Mouse (Mus musculus) CH12.LX (cell line): Measurements from ENCODE around the gene Rrp12. TPM values are rescaled to one million over a fixed set of nuclear protein-coding genes. Genes with fewer than 3 reads are reported as not detected.
A peak's percentile ranks its signal among the peaks of the same experiment; 100 is the strongest.

ENCODE experiments used
- DNase-seq: peaks from one replicate; pipeline ENCODE4 v3.0.0-alpha.2; 2013; ENCODE audit errors: extremely low read depth
- H3K27ac ChIP-seq: 2 replicates; pipeline ENCODE4 v1.5.1; 2012; ENCODE audit warnings: low read depth, mild to moderate bottlenecking, control low read depth, moderate library complexity; ENCODE audit not compliant: insufficient read depth
- H3K27me3 ChIP-seq: replicated peaks from 2 replicates; pipeline ENCODE3; 2012; ENCODE audit warnings: inconsistent platforms
- H3K36me3 ChIP-seq, 2 experiments: replicated peaks in 1 of 2; 2 replicates each; pipeline versions ENCODE3 to v1.6.1; 2012; ENCODE audit warnings: inconsistent platforms in 1 of 2, low read length in 1 of 2, mild to moderate bottlenecking in 1 of 2, mixed read lengths in 1 of 2, moderate library complexity in 1 of 2; ENCODE audit not compliant: control insufficient read depth in 1 of 2, insufficient read depth in 1 of 2
- H3K4me1 ChIP-seq, 2 experiments: 2 replicates each; pipeline ENCODE4 v1.6.1; 2012; ENCODE audit warnings: inconsistent platforms in 1 of 2, moderate library complexity in 1 of 2; ENCODE audit not compliant: insufficient read depth in 2 of 2, control insufficient read depth in 1 of 2
- H3K4me2 ChIP-seq: 2 replicates; pipeline ENCODE4 v1.6.1; 2012; ENCODE audit warnings: low read depth, mild to moderate bottlenecking, control low read depth; ENCODE audit not compliant: poor library complexity, insufficient read depth, severe bottlenecking
- H3K4me3 ChIP-seq, 3 experiments: fragments of 150-350 bp in 1 of 3; sonication (generic) in 1 of 3; replicated peaks in 1 of 3; 2 replicates each; pipeline versions ENCODE3 to v1.5.1; 2011 to 2012; ENCODE audit warnings: low read depth in 2 of 3, low read length in 2 of 3, mild to moderate bottlenecking in 2 of 3, moderate library complexity in 2 of 3, control low read depth in 1 of 3, improper control_type of control experiment in 1 of 3, inconsistent platforms in 1 of 3, mixed read lengths in 1 of 3; ENCODE audit not compliant: poor library complexity in 1 of 3
- H3K79me2 ChIP-seq: replicated peaks from 2 replicates; pipeline ENCODE4 v1.6.1; 2012; ENCODE audit warnings: mild to moderate bottlenecking, moderate library complexity; ENCODE audit not compliant: control insufficient read depth, poor library complexity, insufficient read depth, severe bottlenecking; ENCODE audit errors: extremely low read depth
- H3K9ac ChIP-seq: 2 replicates; pipeline ENCODE4 v1.6.1; 2012; ENCODE audit warnings: low read depth, mild to moderate bottlenecking, control low read depth, moderate library complexity; ENCODE audit not compliant: insufficient read depth
- H3K9me3 ChIP-seq: replicated peaks from 2 replicates; pipeline ENCODE3; 2012; ENCODE audit warnings: low read length, inconsistent platforms, mixed read lengths
- BHLHE40 ChIP-seq: IDR thresholded peaks from 2 replicates; pipeline ENCODE4 v1.6.1; 2011; ENCODE audit warnings: mild to moderate bottlenecking, low read depth, low read length, improper control_type of control experiment
- CHD2 ChIP-seq: IDR thresholded peaks from 2 replicates; pipeline ENCODE4 v1.6.1; 2011; ENCODE audit warnings: low read length, improper control_type of control experiment
- CTCF ChIP-seq, 2 experiments: IDR thresholded peaks in 1 of 2; conservative IDR thresholded peaks in 1 of 2; 2 replicates each; pipeline ENCODE4 v1.5.1; 2011 to 2012; ENCODE audit warnings: low read depth in 2 of 2, low read length in 2 of 2, improper control_type of control experiment in 1 of 2, inconsistent platforms in 1 of 2, mild to moderate bottlenecking in 1 of 2, moderate library complexity in 1 of 2
- E2F4 ChIP-seq: IDR thresholded peaks from 2 replicates; pipeline ENCODE4 v1.6.1; 2011; ENCODE audit warnings: low read depth, low read length, improper control_type of control experiment; ENCODE audit not compliant: insufficient replicate concordance
- EP300 ChIP-seq: IDR thresholded peaks from 2 replicates; pipeline ENCODE4 v1.6.1; 2011; ENCODE audit warnings: low read length, improper control_type of control experiment
- GABPA ChIP-seq: IDR thresholded peaks from 2 replicates; pipeline ENCODE4 v1.6.1; 2012; ENCODE audit warnings: low read depth, low read length, improper control_type of control experiment, inconsistent platforms; ENCODE audit not compliant: insufficient replicate concordance
- IRF4 ChIP-seq: IDR thresholded peaks from 2 replicates; pipeline ENCODE4 v1.6.1; 2014; ENCODE audit warnings: low read depth, mild to moderate bottlenecking, inconsistent platforms, low read length, improper control_type of control experiment
- JUN ChIP-seq: IDR thresholded peaks from 2 replicates; pipeline ENCODE4 v1.6.1; 2011; ENCODE audit warnings: low read depth, mild to moderate bottlenecking, low read length, improper control_type of control experiment, moderate library complexity; ENCODE audit not compliant: insufficient read depth
- JUND ChIP-seq: conservative IDR thresholded peaks from 2 replicates; pipeline ENCODE4 v1.6.1; 2011; ENCODE audit warnings: low read depth, low read length, improper control_type of control experiment
- MAFK ChIP-seq: IDR thresholded peaks from 2 replicates; pipeline ENCODE4 v1.6.1; 2011; ENCODE audit warnings: low read length, improper control_type of control experiment; ENCODE audit not compliant: insufficient replicate concordance
- MAX ChIP-seq: IDR thresholded peaks from 2 replicates; pipeline ENCODE4 v1.6.1; 2011; ENCODE audit warnings: low read length, improper control_type of control experiment
- MAZ ChIP-seq: IDR thresholded peaks from 2 replicates; pipeline ENCODE4 v1.6.1; 2012; ENCODE audit warnings: low read depth, mild to moderate bottlenecking, inconsistent platforms, low read length, improper control_type of control experiment, moderate library complexity
- MXI1 ChIP-seq: IDR thresholded peaks from 2 replicates; pipeline ENCODE4 v1.6.1; 2011; ENCODE audit warnings: mild to moderate bottlenecking, low read depth, low read length, improper control_type of control experiment
- MYC ChIP-seq: IDR thresholded peaks from 2 replicates; pipeline ENCODE4 v1.6.1; 2011; ENCODE audit warnings: low read depth, mild to moderate bottlenecking, improper control_type of control experiment, low read length
- POLR2A ChIP-seq: IDR thresholded peaks from 2 replicates; pipeline ENCODE4 v1.6.1; 2011; ENCODE audit warnings: low read depth, mild to moderate bottlenecking, improper control_type of control experiment, low read length
- POLR2AphosphoS2 ChIP-seq: IDR thresholded peaks from 2 replicates; pipeline ENCODE4 v1.6.1; 2011; ENCODE audit warnings: low read depth, low read length, improper control_type of control experiment
- RAD21 ChIP-seq: IDR thresholded peaks from 2 replicates; pipeline ENCODE4 v1.6.1; 2011; ENCODE audit warnings: low read depth, mild to moderate bottlenecking, low read length, improper control_type of control experiment, moderate library complexity
- RCOR1 ChIP-seq: conservative IDR thresholded peaks from 2 replicates; pipeline ENCODE4 v1.6.1; 2012; ENCODE audit warnings: low read depth, mild to moderate bottlenecking, inconsistent platforms, low read length, improper control_type of control experiment
- SIN3A ChIP-seq: IDR thresholded peaks from 2 replicates; pipeline ENCODE4 v1.6.1; 2012; ENCODE audit warnings: low read length, improper control_type of control experiment, inconsistent platforms
- SMC3 ChIP-seq: IDR thresholded peaks from 2 replicates; pipeline ENCODE4 v1.6.1; 2011; ENCODE audit warnings: low read depth, low read length, improper control_type of control experiment
- TBP ChIP-seq: conservative IDR thresholded peaks from 2 replicates; pipeline ENCODE4 v1.6.1; 2011; ENCODE audit warnings: low read depth, low read length, improper control_type of control experiment
- TCF12 ChIP-seq: IDR thresholded peaks from 2 replicates; pipeline ENCODE4 v1.6.1; 2014; ENCODE audit warnings: low read depth, mild to moderate bottlenecking, inconsistent platforms, low read length, improper control_type of control experiment
- ZC3H11A ChIP-seq: IDR thresholded peaks from 2 replicates; pipeline ENCODE4 v1.6.1; 2012; ENCODE audit warnings: low read depth, mild to moderate bottlenecking, inconsistent platforms, low read length, improper control_type of control experiment
- ZKSCAN1 ChIP-seq: IDR thresholded peaks from 2 replicates; pipeline ENCODE4 v1.6.1; 2012; ENCODE audit warnings: low read depth, inconsistent platforms, low read length, improper control_type of control experiment, borderline replicate concordance
- dilution Hi-C: fragments of 300-500 bp; cut with MboI; formaldehyde crosslinking; loops from 2 replicates; pipeline ENCODE4 v1.14.3; 2020; ENCODE audit warnings: low sequenced_read_pairs; ENCODE audit not compliant: extremely low pct_unique_long_range_greater_than_20kb, extremely low pct_ligation_motif_present
- in situ Hi-C: fragments of 300-500 bp; cut with MboI; formaldehyde crosslinking; loops from 3 replicates; pipeline ENCODE4 v1.14.3; 2019; ENCODE audit warnings: low sequenced_read_pairs, low pct_ligation_motif_present, low pct_unique_long_range_greater_than_20kb, mixed read lengths
- polyA plus RNA-seq: library from polyadenylated mRNA; unstranded; fragments of >175 nt; gene quantifications from 2 replicates; pipeline ENCODE4 v1.2.1, GENCODE M21; 2012; ENCODE audit warnings: low read depth; ENCODE audit not compliant: insufficient read length
- total RNA-seq, 2 experiments: library from RNA; depleted of rRNA; stranded (reverse); fragments of 300-350 nt in 1 of 2; fragments of >200 nt in 1 of 2; gene quantifications; 2 replicates each; pipeline ENCODE4 v1.2.3; 2012 to 2014

The Rrp12 gene
- total and polyA plus RNA-seq, 3 experiments = 20.1 to 64.3 (median 42.5) TPM

- TF ChIP-seq MAZ (no peak), JUND (no peak), ZC3H11A (no peak), EP300 (peak; percentile 68), CHD2 (no peak), SMC3 (no peak), IRF4 (peak; percentile 47; the same call in 1 of the 2 replicates), POLR2AphosphoS2 (no peak), MXI1 (no peak)
Measured at GRCm38 (mm10) chr19:41818749-41819148, 77.2 kb downstream of the Rrp12 start (continued).

GRCm38 (mm10) chr19:41817325-41817724 lies 78.6 kb downstream of the Rrp12 start:
- dilution Hi-C loops = no loop called here
- Histone ChIP-seq H3K79me2 (no peaks in the 10 kb centered on the region), H3K4me3 (no peak overlapping the region), H3K4me2 (no peak overlapping the region), H3K27ac (no peak overlapping the region), H3K4me1 (peaks cover 4 to 33% of the 10 kb centered on the region in 2 experiments; a peak in 3 of 4 replicates), H3K9ac (no peak overlapping the region), H3K27me3 (no peaks in the 10 kb centered on the region), H3K9me3 (peaks cover 4% of the 10 kb centered on the region), H3K36me3 (no peaks in the 10 kb centered on the region)
- TF ChIP-seq GABPA (no peak), ZC3H11A (no peak), SIN3A (no peak), TCF12 (no peak), CTCF (conservative IDR thresholded peaks at IDR 0.05 in 1 of 2, IDR thresholded peaks at IDR 0.05 in 1 of 2; ENCODE audit: low read depth in 2 of 2, low read length in 2 of 2) (no peak), MAFK (no peak), TBP (no peak), SMC3 (no peak), POLR2A (no peak), RAD21 (no peak), MYC (no peak), ZKSCAN1 (no peak), JUN (no peak), MXI1 (no peak), E2F4 (no peak), RCOR1 (no peak), CHD2 (no peak), MAZ (no peak), BHLHE40 (no peak), MAX (no peak)
- no peak for DNase-seq
- in situ Hi-C loops = no loop called here
